Mouse (Mus musculus) v-Abl transformed pro-B cells (cell line): ENCODE data around the gene Tpm1.

Experiments used
- in situ Hi-C, 2 experiments: fragments of 400-800 bp; cut with MboI; formaldehyde crosslinking; loops; one replicate each; pipeline ENCODE4 v1.15.1; 2025; ENCODE audit not compliant: unreplicated experiment in 2 of 2

The Tpm1 gene

GRCm38 (mm10) chr9:66991021-66991749 is 58.0 kb downstream of the Tpm1 start:
- in situ Hi-C loops, result no loop called here

GRCm38 (mm10) chr9:66990046-66990445 is 59.2 kb downstream of the Tpm1 start:
- in situ Hi-C loops, result no loop called here

- in situ Hi-C loops, result loop anchor here (10.0 kb wide), 2 partner anchors 845 to 855 kb away; no protein-coding TSS in a partner anchor
Measured at GRCm38 (mm10) chr9:66989581-66989980, 59.6 kb downstream of the Tpm1 start.

GRCm38 (mm10) chr9:66988888-66989414 is 60.3 kb downstream of the Tpm1 start:
- in situ Hi-C loops, result loop anchor here (10.0 kb wide), 2 partner anchors 844 to 854 kb away; no protein-coding TSS in a partner anchor

- in situ Hi-C loops, result loop anchor here (10.0 kb wide), 2 partner anchors 844 to 854 kb away; no protein-coding TSS in a partner anchor
Measured at GRCm38 (mm10) chr9:66988198-66988887, 60.9 kb downstream of the Tpm1 start.

GRCm38 (mm10) chr9:66985377-66985776 is 63.8 kb downstream of the Tpm1 start:
- in situ Hi-C loops, result loop anchor here (10.0 kb wide), 2 partner anchors 841 to 851 kb away; no protein-coding TSS in a partner anchor

GRCm38 (mm10) chr9:66982085-66982484 is 67.1 kb downstream of the Tpm1 start:
- in situ Hi-C loops, result loop anchor here (10.0 kb wide), 2 partner anchors 837 to 847 kb away; no protein-coding TSS in a partner anchor

GRCm38 (mm10) chr9:66980458-66980857 is 68.7 kb downstream of the Tpm1 start:
- in situ Hi-C loops, result loop anchor here (10.0 kb wide), 2 partner anchors 836 to 846 kb away; no protein-coding TSS in a partner anchor

GRCm38 (mm10) chr9:66978468-66978867 is 70.7 kb downstream of the Tpm1 start:
- in situ Hi-C loops, result loop anchor here (5.0 to 10.0 kb wide), 5 partner anchors 36 to 1314 kb away; partner anchors contain the start of genes Car12 (in 1 of the 2) and Oaz2 (in 1 of the 2)

GRCm38 (mm10) chr9:66977982-66978381 is 71.2 kb downstream of the Tpm1 start:
- in situ Hi-C loops, result loop anchor here (5.0 to 10.0 kb wide), 5 partner anchors 36 to 1313 kb away; partner anchors contain the start of genes Car12 (in 1 of the 2) and Oaz2 (in 1 of the 2)

GRCm38 (mm10) chr9:66977121-66977520 is 72.1 kb downstream of the Tpm1 start:
- in situ Hi-C loops, result loop anchor here (5.0 to 10.0 kb wide), 5 partner anchors 35 to 1312 kb away; partner anchors contain the start of genes Car12 (in 1 of the 2) and Oaz2 (in 1 of the 2)

- in situ Hi-C loops, result loop anchor here (5.0 to 10.0 kb wide), 5 partner anchors 33 to 1310 kb away; partner anchors contain the start of genes Car12 (in 1 of the 2) and Oaz2 (in 1 of the 2)
Measured at GRCm38 (mm10) chr9:66975239-66975645, 74.0 kb downstream of the Tpm1 start, which contains the start of gene Lactb. Gene Lactb, minus strand, starts transcription at chr9:66975484.

GRCm38 (mm10) chr9:66974721-66975225 is 74.4 kb downstream of the Tpm1 start:
- in situ Hi-C loops, result loop anchor here (5.0 to 10.0 kb wide), 5 partner anchors 32 to 1310 kb away; partner anchors contain the start of genes Car12 (in 1 of the 2) and Oaz2 (in 1 of the 2)
